Mouse (Mus musculus) liver, embryonic 16.5 days (tissue): Measurements from ENCODE around the gene Plac9a. TPM values are rescaled to one million over a fixed set of nuclear protein-coding genes. Genes with fewer than 3 reads are reported as not detected.
"Not testable (repeated sequence)": the region's sequence is repeated elsewhere in the genome, so short reads cannot be mapped to it uniquely, and the experiment has no call there.

Source experiments
- ATAC-seq: fragments of 200-750 bp; cut with Nextera tagmentation; 2 replicates; pipeline ENCODE4 v1.8.0; 2017; ENCODE audit warnings: low read depth, mild to moderate bottlenecking, moderate number of reproducible peaks, moderate library complexity
- H3K27ac ChIP-seq: fragments of 300-500 bp; sonication (generic); 2 replicates; pipeline ENCODE4 v1.5.1; 2014; ENCODE audit warnings: mild to moderate bottlenecking, low read length
- H3K27me3 ChIP-seq: fragments of 300-500 bp; sonication (generic); 2 replicates; pipeline ENCODE4 v1.6.1; 2014; ENCODE audit warnings: low read depth, low read length, mixed read lengths; ENCODE audit not compliant: control insufficient read depth, insufficient read depth
- H3K36me3 ChIP-seq: fragments of 300-500 bp; sonication (generic); 2 replicates; pipeline ENCODE4 v1.6.1; 2014; ENCODE audit warnings: mild to moderate bottlenecking; ENCODE audit not compliant: control insufficient read depth, insufficient read depth
- H3K4me1 ChIP-seq: fragments of 300-500 bp; sonication (generic); 2 replicates; pipeline ENCODE4 v1.6.1; 2014; ENCODE audit warnings: low read depth, low read length, mixed read lengths; ENCODE audit not compliant: control insufficient read depth
- H3K4me2 ChIP-seq: fragments of 300-500 bp; sonication (generic); 2 replicates; pipeline ENCODE4 v1.6.1; 2014; ENCODE audit warnings: low read depth, low read length, mixed read lengths
- H3K4me3 ChIP-seq: fragments of 300-500 bp; sonication (generic); 2 replicates; pipeline ENCODE4 v1.5.1; 2014; ENCODE audit warnings: low read depth, mild to moderate bottlenecking, low read length
- H3K9ac ChIP-seq: fragments of 300-500 bp; sonication (generic); 2 replicates; pipeline ENCODE4 v1.6.1; 2014; ENCODE audit warnings: low read depth, low read length
- H3K9me3 ChIP-seq: fragments of 300-500 bp; sonication (generic); replicated peaks from 2 replicates; pipeline ENCODE4 v1.6.1; 2016; ENCODE audit warnings: low read length; ENCODE audit not compliant: control insufficient read depth
- WGBS: fragments of 180-500 bp; shearing (Covaris S2); extraction: QIAGEN DNeasy Blood & Tissue Kit; methylation state at CpG from one replicate; pipeline ENCODE4 v1.1.7; 2014; ENCODE audit not compliant: insufficient replicate concordance; 5-methylcytosine and 5-hydroxymethylcytosine counted together
- polyA plus RNA-seq: library from polyadenylated mRNA; unstranded; fragments of >200 nt; fragmentation: Nextera tagmentation; extraction: Ambion mirVana; gene quantifications from 2 replicates; pipeline ENCODE4 v1.2.1, GENCODE M21; 2015

Plac9a gene
- polyA plus RNA-seq, 1 experiment from 2014 or later, result not detected

- H3K9me3 ChIP-seq, H3K27ac ChIP-seq, ATAC-seq, H3K9ac ChIP-seq, H3K4me1 ChIP-seq, H3K4me3 ChIP-seq, H3K4me2 ChIP-seq, H3K36me3 ChIP-seq, H3K27me3 ChIP-seq: not testable (repeated sequence)
- WGBS, result no CpG with 5 or more reads among the region's 7 CpGs
Measured at GRCm38 (mm10) chr14:25895686-25896085, 7.2 kb downstream of the Plac9a start.

DNA sequence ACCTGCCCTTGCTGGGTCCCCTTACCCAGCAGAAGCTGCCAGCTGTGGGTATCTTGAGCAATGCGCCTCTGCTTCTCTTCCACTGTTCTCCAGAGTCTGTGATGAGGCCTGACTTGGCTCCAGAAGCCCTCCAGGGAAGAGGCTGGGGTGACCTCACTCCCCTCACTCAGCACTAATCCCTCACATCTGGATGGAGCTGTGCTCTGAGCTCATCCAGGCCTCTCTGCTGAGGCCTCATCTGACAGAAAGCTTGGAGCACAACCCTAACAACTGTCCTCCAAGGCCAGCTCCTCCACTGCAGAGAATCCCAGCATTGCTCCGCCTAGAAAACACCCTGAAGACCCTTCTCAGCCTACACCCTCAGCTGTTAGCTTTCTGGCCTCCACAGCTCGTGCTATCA lies 8.3 kb downstream of the Plac9a start:
- not testable (repeated sequence) for H3K36me3 ChIP-seq, H3K9me3 ChIP-seq, H3K27ac ChIP-seq, H3K27me3 ChIP-seq, H3K9ac ChIP-seq, H3K4me2 ChIP-seq, H3K4me3 ChIP-seq, H3K4me1 ChIP-seq, ATAC-seq
- WGBS, result no CpG with 5 or more reads among the region's 3 CpGs

- not testable (repeated sequence) for H3K36me3 ChIP-seq, H3K27me3 ChIP-seq, H3K4me2 ChIP-seq, H3K27ac ChIP-seq, H3K9ac ChIP-seq, H3K9me3 ChIP-seq, H3K4me3 ChIP-seq, ATAC-seq, H3K4me1 ChIP-seq
- WGBS, result no CpG with 5 or more reads among the region's 12 CpGs
Measured at GRCm38 (mm10) chr14:25885886-25886285, 17.0 kb downstream of the Plac9a start.

- not testable (repeated sequence) for H3K4me3 ChIP-seq, H3K36me3 ChIP-seq, H3K27ac ChIP-seq, ATAC-seq, H3K4me2 ChIP-seq, H3K4me1 ChIP-seq, H3K27me3 ChIP-seq, H3K9me3 ChIP-seq, H3K9ac ChIP-seq
- WGBS, result no CpG with 5 or more reads among the region's 9 CpGs
Measured at GRCm38 (mm10) chr14:25881769-25882168, 21.1 kb downstream of the Plac9a start.

- not testable (repeated sequence) for ATAC-seq, H3K27ac ChIP-seq, H3K9me3 ChIP-seq, H3K4me1 ChIP-seq, H3K9ac ChIP-seq, H3K36me3 ChIP-seq, H3K27me3 ChIP-seq, H3K4me2 ChIP-seq, H3K4me3 ChIP-seq
- WGBS, result no CpG with 5 or more reads among the region's 7 CpGs
Measured at GRCm38 (mm10) chr14:25876640-25877039, 26.3 kb downstream of the Plac9a start.

DNA sequence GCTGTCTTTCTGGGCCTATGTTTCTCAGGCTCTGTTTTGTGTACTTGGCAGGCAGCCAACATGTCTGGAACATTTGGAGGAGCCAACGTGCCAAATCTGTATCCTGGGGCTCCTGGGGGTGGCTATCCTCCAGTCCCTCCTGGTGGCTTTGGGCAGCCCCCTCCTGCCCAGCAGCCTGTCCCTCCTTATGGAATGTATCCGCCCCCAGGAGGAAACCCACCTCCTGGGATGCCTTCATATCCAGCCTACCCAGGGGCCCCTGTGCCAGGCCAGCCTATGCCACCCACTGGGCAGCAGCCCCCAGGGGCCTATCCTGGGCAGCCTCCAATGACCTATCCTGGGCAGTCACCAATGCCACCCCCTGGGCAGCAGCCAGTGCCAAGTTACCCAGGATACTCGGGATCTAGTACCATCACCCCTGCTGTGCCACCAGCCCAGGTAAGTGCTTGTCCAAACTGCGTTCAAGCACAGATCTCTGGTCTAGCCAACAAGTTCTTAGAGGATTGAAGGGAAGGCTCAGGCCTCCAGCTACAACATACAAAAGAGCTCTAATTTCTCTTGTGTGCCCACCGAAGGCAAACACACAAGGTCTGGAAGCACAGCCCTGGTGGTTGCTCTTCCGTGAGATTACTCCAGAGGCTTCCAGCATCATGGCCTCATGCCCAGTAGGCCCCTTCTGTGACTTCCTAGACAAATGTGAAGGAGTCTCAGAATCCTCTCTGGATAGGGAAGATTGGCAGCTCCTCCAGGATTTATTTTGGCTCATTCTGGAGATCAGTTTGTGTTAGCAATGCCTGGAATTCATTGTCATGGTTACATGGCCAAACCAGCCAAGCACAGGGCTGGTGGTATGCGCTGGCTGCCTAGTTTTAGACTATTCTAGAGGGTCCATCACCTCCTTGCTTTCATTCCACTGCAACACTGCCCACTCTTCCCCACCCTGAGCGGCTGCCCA lies 30.2 kb downstream of the Plac9a start:
- ATAC-seq, result no peak
- WGBS, result 69% methylated on average over 8 of the region's 8 CpGs
- H3K4me3 ChIP-seq, result no peak overlapping the region
- no peak overlapping the region for H3K9ac ChIP-seq
- H3K27me3 ChIP-seq, result no peaks in the 10 kb centered on the region
- H3K4me2 ChIP-seq, result no peak overlapping the region
- no peaks in the 10 kb centered on the region for H3K36me3 ChIP-seq
- H3K9me3 ChIP-seq, result no peaks in the 10 kb centered on the region
- H3K4me1 ChIP-seq, result peaks cover 5% of the 10 kb centered on the region
- no peak overlapping the region for H3K27ac ChIP-seq

DNA sequence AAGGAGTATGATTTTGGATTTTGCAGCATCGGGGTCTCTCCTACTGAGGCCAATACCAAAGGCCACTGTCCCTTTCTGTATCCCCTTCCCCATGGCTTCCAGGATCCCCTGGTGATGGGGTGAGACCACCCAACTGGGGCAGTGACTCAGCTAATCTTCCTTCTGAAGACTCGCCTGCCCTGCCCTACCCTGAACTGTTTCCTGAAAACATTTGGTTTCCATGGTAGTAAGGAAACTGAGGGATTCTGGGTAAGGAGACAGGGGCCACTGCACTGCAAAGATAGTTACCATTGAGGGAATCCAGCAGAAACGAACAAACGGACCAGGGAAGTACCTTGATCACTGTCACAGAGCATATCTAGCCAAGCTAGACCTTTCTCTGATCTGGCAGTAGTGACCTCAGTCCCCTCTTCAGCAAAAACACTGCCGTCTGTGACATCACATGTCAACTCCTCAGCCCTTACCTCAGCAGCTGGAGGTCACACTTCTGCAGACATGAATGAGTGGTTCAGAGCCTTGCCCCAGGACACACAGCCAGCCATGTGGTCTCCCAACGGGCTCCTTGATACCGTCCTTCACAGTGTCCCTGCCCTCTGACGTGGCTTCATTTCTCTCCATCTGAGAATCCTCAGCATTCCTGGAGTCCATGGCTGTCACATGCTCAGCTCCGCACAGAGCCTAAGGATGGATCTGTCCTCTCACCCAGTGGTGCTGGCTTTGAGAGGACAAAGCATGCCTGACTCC lies 33.6 kb downstream of the Plac9a start:
- no peak overlapping the region for H3K9ac ChIP-seq
- H3K36me3 ChIP-seq, result no peaks in the 10 kb centered on the region
- peaks cover 5% of the 10 kb centered on the region for H3K4me1 ChIP-seq
- WGBS, result 47% methylated on average over 9 of the region's 9 CpGs
- no peak overlapping the region for H3K4me2 ChIP-seq
- H3K9me3 ChIP-seq, result no peaks in the 10 kb centered on the region
- ATAC-seq, result no peak
- H3K27ac ChIP-seq, result no peak overlapping the region
- no peaks in the 10 kb centered on the region for H3K27me3 ChIP-seq
- H3K4me3 ChIP-seq, result no peak overlapping the region

DNA sequence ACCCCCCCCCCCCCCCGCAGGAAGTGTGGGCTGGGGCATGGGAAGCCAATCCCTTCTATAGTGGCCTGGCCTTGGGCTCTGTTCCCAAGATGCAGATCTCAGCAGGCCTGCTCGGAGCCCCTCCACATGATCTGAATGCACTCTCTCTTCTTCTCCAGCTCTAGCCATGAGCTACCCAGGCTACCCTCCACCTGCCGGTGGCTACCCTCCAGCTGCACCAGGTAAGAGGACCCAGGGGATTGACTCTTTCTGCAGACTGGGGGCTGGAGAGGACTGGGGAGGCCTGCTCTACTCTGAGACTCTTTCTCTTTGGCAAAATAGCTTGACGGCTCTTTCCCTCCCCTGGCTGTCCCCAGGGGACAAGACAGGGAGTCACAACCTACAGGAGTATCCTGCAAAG lies 34.2 kb downstream of the Plac9a start:
- H3K9me3 ChIP-seq, result no peaks in the 10 kb centered on the region
- H3K4me1 ChIP-seq, result peaks cover 5% of the 10 kb centered on the region
- H3K4me3 ChIP-seq, result no peak overlapping the region
- H3K4me2 ChIP-seq, result no peak overlapping the region
- WGBS, result 53% methylated on average over 3 of the region's 4 CpGs
- no peak overlapping the region for H3K9ac ChIP-seq
- H3K36me3 ChIP-seq, result no peaks in the 10 kb centered on the region
- H3K27me3 ChIP-seq, result no peaks in the 10 kb centered on the region
- no peak overlapping the region for H3K27ac ChIP-seq
- ATAC-seq, result no peak

DNA sequence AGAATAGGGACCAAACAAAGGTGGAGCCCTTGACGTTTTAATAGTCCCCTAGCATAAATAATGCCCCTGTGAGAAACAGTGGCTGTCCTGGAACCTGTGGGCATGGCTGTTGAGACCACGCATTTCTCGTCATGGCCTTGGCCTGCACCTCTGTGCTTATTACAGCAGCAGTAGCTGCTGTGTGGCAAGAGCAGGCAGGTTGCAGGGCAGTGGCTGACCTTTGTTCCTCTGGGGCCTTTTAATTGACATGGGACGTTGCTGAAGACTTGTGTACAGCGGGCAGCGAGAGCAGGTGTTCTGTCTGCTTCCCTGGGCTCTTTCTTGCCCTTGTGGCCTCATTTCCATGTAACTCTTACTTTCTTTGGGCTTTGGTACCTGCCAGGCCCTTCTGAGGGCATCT lies 35.1 kb downstream of the Plac9a start:
- H3K36me3 ChIP-seq, result no peaks in the 10 kb centered on the region
- ATAC-seq, result peak; percentile 80
- H3K27ac ChIP-seq, result no peak overlapping the region
- WGBS, result 52% methylated on average over 6 of the region's 6 CpGs
- H3K27me3 ChIP-seq, result no peaks in the 10 kb centered on the region
- no peak overlapping the region for H3K4me2 ChIP-seq
- no peaks in the 10 kb centered on the region for H3K9me3 ChIP-seq
- H3K9ac ChIP-seq, result no peak overlapping the region
- H3K4me3 ChIP-seq, result no peak overlapping the region
- H3K4me1 ChIP-seq, result peaks cover 5% of the 10 kb centered on the region
